Mouse (Mus musculus): ENCODE measurements around the gene Ucma.

GRCm38 (mm10) chr2:4995646-4996045 is 19.7 kb downstream of the Ucma start:
- TF ChIP-seq POLR2A (IDR thresholded peaks at IDR 0.05; ENCODE audit: borderline replicate concordance, control insufficient read depth, low read depth, low read length) = no peak
- no peak for TF ChIP-seq CTCF (IDR thresholded peaks at IDR 0.05; ENCODE audit: control insufficient read depth, insufficient read depth, low read length)

All from bone marrow, adult 2 months (tissue).